Mouse (Mus musculus) T-helper 2 cell (primary cell): Measurements from ENCODE around the gene Hacd1.

Experiments
- in situ Hi-C: fragments of 300-600 bp; cut with MboI, MseI; formaldehyde crosslinking; loops from one replicate; pipeline ENCODE4 v1.15.1; 2025; ENCODE audit warnings: high pct_unique_total_duplicates

Gene Hacd1

DNA sequence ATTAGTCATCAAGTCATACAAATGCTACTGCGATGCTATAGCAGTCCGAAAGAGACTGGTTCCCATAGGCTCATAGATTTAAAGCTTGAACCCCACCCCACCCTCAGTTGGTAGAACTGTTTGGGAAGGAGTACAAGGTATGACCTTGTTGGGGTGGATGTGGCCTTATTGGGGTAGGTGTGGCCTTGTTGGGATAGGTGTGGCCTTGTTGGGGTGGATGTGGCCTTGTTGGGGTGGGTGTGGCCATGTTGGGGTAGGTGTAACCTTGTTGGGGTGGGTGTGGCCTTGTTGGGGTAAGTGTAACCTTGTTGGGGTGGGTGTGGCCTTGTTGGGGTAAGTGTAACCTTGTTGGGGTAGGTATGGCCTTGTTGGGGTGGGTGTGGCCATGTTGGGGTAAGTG lies 14.7 kb downstream of the Hacd1 start:
- in situ Hi-C loops, result loop anchor here (10.0 kb wide), 2 partner anchors 124 to 274 kb away; no protein-coding TSS in a partner anchor

DNA sequence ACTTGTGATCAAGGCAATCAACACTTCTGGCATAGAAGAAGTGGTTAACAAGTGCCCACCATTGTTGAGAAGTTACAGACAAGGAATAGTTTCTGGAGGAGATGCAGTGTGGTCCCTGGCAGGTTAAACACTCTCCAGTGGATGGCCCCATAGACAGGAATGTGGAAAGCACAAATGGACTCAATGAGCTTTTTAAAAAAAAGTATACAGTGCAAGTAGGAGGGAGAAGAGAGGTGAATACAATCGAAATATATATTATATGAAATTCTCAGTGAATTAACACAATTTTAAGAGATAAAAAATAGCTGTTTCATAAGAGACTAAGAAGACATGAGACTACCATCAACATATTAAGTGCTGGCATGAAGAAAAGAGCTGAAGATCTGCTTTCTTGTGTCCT lies 36.7 kb downstream of the Hacd1 start:
- in situ Hi-C loops, result no loop called here

DNA sequence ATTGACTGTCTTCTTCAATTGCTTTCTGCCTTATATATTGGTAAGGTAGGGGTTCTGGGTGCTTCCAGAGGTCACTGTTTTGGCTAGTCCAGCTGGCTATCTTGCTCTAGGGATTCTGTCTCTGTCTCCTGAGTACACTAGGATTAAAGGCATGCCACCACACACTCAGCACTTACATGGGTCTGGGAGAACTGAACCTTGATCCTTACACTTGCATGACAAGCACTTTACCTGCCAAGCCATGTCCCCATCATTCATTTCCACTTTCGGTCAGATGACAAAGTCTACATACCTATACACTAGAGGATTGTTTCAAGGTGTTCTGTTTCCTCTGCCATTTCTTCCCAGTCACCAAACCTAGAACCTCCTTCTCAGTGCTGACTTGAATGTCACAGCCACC lies 50.8 kb downstream of the Hacd1 start:
- in situ Hi-C loops, result no loop called here

DNA sequence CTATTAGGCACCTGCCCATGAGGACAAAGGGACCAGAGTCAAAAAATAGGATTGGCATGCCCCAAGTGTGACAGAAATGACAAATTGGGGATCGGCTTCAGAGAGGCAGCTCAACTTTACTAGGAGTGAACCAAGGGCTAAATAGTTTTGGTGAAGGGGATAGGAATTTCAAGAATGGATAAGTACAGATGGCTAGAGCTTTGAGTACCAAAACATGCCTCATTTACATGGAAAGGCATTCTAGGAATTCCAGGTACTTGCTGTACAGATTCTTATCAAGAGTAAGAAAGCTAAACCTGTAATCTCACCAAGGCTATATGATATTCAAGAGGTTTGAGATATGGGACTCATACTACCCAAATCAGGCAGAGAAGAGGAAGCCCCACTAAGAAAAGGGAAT lies 95.8 kb downstream of the Hacd1 start:
- in situ Hi-C loops, result no loop called here

DNA sequence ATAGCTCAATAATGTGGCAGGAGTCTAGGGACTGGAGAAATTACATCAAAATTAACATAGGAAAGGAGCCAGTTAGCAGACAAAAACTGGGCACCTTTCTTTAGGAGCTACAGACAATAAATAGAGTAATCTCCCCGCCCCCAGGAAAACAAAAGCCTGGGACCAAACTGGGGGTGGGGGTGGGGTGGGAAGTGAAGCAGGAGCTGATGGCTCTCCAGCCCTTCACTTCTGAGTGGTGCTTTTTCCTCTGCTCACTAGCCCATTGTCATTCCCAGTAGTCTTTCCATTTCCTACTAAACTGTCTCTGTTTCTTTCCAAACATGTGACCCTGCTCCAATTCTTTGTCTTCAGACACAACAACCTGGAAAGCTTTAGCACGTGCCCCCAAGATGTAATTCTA lies 99.5 kb downstream of the Hacd1 start:
- in situ Hi-C loops, result no loop called here

DNA sequence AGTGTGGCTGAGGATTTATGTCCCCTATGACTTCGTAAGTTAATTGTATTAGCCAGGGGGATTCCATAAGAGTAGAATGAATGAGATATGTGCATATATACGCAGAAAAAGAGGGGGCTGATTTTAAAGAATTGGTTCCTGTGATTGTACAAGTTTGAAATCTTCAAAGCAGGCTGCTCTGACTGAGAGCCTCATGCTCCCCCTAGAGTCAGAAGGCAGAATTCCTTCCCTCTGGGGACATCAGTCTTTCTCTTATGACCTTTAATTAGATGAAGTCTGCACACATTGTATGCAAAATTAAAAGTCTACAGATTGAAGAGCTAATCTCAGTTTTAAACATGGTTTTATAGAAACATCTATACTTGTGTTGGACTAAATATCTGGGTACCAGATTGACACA lies 117.8 kb downstream of the Hacd1 start:
- in situ Hi-C loops, result loop anchor here (10.0 kb wide), 1 partner anchor 313 kb away; no protein-coding TSS in a partner anchor

DNA sequence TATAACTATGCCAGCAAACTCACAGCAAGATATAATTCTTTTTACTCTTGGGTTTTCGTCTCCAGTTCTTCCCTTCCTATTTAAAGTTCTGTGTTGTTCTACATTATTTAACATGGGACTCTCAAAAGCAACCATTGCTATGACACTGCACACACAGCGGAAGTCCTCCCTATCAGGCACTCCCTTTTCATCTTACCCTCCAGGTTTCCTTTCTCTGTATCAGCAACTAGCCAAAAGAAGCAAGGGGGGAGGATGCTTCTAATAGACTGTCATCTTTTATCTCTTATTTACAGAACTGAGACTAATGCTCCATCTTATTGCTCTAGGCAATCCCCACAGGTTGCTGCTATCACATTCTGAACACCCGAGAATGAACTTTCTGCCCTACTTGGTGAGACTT lies 120.6 kb downstream of the Hacd1 start:
- in situ Hi-C loops, result loop anchor here (10.0 kb wide), 1 partner anchor 311 kb away; no protein-coding TSS in a partner anchor

DNA sequence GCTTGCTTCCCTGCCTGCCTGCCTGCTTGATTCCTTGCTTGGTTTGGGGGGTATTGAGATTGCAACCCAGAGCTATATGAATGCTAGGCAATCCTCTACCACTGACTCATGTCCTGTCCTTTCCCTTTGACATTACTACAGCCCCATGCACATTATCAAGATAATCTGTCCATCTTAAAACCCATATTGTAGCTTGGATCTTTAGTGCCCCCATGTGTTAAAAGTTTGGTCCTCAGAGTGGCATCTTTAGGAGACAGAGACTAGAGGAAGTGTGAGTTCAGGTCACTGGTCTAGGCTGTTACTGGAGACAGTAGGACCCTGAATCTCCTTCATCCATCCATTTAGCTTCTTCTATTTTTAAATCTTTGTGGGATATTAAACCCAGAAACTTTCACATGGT lies 123.7 kb downstream of the Hacd1 start:
- in situ Hi-C loops, result loop anchor here (10.0 kb wide), 1 partner anchor 307 kb away; no protein-coding TSS in a partner anchor

DNA sequence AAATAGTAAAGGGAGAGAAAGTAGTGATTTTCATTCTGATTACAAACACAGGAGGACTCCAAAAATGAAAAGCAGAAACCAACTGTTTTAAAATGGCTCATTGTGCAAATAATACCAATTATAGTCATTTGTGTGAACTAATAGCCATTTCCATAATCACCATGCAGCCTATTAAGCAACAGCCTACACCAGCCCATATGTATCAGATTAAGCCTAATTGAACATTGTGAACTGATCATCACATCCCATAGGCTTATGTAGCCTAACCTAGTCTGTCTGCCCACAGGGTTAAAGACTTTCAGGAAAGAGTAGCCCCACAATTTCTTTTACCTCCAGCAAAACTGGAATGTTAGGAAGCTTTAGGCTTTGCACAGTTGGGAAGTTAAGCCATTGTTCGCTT lies 125.2 kb downstream of the Hacd1 start:
- in situ Hi-C loops, result loop anchor here (10.0 kb wide), 1 partner anchor 306 kb away; no protein-coding TSS in a partner anchor

DNA sequence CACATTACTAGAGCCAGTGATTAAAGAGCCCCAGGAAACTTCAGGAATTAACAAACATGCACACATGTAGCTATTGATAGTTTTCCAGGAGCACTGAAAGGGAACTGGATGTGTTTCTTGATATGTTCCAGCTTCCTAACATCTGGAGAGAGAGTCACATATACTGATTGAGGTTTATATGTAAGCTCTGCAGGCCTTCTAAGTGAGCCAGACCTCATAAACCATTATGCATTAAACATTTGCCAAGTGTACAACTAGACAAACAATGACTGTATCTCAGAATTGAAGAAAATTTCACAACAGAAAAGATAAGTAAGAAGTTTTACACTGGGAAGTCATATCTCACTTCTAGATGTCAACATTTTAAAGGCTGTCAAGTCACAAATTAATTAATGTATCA lies 167.4 kb downstream of the Hacd1 start:
- in situ Hi-C loops, result no loop called here

DNA sequence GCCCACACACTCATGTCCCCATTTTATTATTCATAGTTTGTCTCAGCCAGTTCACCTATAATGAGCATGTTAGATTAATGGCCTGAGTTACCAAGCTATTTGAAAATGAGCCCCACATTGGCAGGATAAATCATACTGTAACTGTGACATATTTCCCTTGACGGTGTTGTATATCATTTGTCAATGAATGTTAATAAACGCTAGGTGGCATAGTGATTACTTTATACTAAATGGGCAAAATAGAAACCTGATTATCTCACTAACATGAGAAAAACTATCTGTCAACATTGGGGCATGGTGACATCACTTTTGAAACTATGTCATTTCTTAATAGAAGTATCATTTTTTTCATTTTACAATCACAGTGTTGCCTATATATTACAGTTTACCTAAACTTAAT lies 198.5 kb downstream of the Hacd1 start:
- in situ Hi-C loops, result no loop called here

DNA sequence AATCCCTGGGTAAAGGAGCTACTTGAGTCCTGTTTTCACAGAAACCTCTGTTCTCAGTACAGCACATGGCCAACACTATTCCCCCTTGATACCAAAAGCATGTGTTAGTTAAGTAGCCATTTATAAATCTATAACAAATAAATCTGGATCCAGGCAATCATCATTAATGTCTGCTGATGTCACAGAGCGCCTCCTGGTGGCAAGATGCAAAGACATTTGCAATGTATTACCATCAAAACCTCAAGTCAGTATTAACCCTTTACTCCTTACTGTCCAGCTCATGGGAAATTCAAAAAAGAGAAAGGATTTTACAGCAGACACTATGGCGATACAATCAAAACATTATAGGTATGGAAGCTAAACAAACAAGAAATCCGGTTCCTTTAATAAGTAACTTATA lies 200.4 kb downstream of the Hacd1 start:
- in situ Hi-C loops, result no loop called here

DNA sequence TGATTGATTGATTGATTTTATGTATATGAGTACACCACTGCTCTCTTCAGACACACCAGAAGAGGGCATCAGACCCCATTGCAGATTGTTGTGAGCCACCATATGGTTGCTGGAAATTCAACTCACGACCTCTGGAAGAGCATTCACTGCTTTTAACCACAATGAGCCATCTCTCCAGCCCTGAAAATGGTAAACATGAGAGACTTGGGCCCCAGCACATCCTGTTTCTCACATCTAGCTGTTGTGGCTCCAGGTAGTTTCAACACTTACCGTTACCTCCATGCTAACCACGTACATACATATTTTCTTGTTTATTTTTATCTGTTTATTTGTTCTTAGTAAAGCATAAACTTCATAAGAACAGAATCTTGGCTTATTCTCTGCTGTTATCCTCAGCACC lies 219.6 kb downstream of the Hacd1 start:
- in situ Hi-C loops, result no loop called here

DNA sequence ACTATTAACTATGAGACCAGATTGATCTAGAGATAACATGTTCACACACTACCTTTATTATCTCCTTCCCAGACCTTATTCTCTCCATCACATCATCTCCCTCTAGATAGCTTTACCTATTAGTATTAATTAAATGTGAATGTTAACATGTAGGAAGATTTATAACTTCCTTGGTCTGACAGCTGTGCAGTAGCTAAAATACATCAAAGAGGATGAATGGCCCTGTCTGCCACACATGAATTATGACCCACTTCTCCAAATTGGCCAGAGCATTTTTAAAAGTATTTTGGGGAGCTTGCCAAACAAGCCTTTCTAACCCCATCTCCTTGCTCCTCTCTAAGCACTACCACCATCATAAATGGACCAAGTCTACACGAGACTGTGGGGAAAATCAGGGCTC lies 220.9 kb downstream of the Hacd1 start:
- in situ Hi-C loops, result no loop called here

DNA sequence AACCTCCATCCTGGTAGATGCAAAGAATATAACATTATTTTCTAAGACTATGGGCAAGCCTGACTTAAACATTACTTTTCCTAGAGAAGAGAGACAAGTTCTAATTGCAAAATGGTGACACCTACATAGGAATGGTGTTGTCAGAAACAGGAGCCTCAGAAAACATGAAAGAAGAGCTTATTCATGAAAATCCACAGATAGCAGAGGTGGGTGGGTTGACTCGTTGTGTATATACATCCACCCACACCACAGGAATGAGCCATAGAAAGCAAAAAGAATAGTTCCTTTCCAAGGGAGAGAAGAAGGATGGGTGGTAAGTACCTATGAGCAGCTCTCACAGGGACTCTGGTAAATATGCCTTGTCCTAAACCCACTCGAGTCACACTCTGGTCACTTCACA lies 239.3 kb downstream of the Hacd1 start:
- in situ Hi-C loops, result loop anchor here (25.0 kb wide), 1 partner anchor 529 kb away; no protein-coding TSS in a partner anchor

DNA sequence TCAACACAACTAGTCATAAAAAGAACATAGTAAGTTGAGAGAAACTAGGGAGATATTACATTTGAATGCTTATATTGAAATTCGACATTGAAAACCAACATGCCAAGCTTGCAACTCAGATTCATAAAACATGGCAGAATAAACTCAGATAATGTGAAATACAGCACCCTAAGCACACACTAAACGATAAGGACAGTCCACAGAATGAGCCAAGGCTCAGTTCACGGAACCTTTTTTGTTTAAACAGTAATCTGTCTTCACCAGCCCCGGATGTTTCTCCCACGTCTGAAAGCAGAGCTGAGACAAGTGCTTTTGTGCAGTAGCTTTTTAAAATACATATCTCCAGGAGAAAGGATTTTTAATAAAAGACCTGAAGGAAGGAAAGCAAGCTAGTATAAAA lies 247.3 kb downstream of the Hacd1 start:
- in situ Hi-C loops, result loop anchor here (10.0 to 25.0 kb wide), 2 partner anchors 521 to 1364 kb away; no protein-coding TSS in a partner anchor

DNA sequence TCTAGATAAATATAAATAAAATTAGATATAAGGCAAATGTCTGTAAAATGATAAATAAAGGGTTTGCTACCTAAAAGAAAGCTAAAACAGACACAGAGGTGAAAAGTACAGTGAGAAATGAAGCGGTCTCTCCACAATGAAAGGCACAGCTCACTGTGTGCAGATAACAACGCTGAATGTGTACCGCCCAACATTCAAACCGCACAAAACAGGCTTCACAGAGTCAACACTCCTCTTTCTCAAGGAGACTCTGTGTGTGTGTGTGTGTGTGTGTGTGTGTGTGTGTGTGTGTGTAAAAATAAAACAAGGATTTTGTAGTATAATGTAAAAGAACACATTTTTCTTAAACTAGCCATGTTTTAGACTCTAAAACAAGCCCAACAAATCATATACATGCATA lies 247.9 kb downstream of the Hacd1 start:
- in situ Hi-C loops, result loop anchor here (10.0 to 25.0 kb wide), 2 partner anchors 521 to 1363 kb away; no protein-coding TSS in a partner anchor

DNA sequence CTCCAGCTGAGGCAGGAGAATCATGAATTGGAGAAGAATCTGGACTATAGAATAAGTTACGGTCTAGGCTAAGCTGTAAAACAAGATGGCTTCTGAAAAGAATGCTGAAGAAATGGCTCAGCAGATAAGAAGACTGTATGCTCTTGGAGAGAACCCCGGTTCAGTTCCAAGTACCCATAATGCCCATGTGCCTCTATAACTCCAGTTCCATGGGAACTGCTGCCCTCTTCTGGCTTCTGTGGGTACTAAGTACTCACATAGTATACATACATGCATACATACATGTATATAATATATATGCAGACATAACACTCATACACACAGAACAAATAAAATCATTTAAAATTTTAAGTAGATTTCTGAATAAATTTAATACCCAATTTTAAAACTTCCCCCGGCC lies 249.8 kb downstream of the Hacd1 start:
- in situ Hi-C loops, result loop anchor here (10.0 to 25.0 kb wide), 2 partner anchors 519 to 1361 kb away; no protein-coding TSS in a partner anchor

DNA sequence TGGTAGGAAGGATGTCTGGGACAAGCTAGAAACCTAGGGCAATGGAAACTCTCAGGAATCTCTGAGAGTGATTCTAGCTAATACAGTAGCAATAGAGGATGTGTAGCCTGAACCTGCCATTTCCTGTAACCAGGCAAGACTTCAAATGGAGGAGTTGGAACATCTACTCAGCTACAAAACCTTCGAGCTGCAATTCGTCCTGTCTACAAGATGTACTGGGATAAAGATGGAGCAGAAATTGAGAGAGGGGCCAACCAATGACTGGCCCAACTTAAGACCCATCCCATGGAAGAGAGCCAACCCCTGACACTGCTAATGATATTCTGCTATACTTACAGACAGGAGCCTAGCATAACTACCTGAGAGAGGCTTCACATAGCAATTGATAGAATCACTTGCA lies 255.3 kb downstream of the Hacd1 start:
- in situ Hi-C loops, result loop anchor here (10.0 to 25.0 kb wide), 2 partner anchors 513 to 1356 kb away; no protein-coding TSS in a partner anchor
